Mouse (Mus musculus) spleen, adult 2 months (tissue): Measurements from ENCODE around the gene Rpgrip1. TPM values are rescaled to one million over a fixed set of nuclear protein-coding genes. Genes with fewer than 3 reads are reported as not detected.

Source experiments
- DNase-seq, 2 experiments: peaks; one replicate each; pipeline versions ENCODE4 v3.0.0 to v3.0.0-alpha.2; 2012 to 2021; ENCODE audit warnings: low spot score in 2 of 2, low read depth in 1 of 2
- H3K27ac ChIP-seq: fragments of 200-500 bp; 2 replicates; pipeline ENCODE4 v1.5.1; 2012; ENCODE audit warnings: low read length, inconsistent platforms; ENCODE audit not compliant: insufficient read depth
- H3K27me3 ChIP-seq: fragments of 200-500 bp; 2 replicates; pipeline ENCODE4 v1.6.1; 2012; ENCODE audit warnings: mild to moderate bottlenecking, moderate library complexity, low read length, inconsistent platforms; ENCODE audit not compliant: control insufficient read depth, insufficient read depth
- H3K36me3 ChIP-seq: fragments of 200-500 bp; 2 replicates; pipeline ENCODE4 v1.6.1; 2012; ENCODE audit warnings: mild to moderate bottlenecking, low read length, inconsistent platforms; ENCODE audit not compliant: control insufficient read depth, insufficient read depth
- H3K4me1 ChIP-seq: fragments of 200-500 bp; 2 replicates; pipeline ENCODE4 v1.6.1; 2011; ENCODE audit warnings: inconsistent platforms; ENCODE audit not compliant: control insufficient read depth, insufficient read depth, insufficient read length
- H3K4me3 ChIP-seq: fragments of 200-500 bp; 2 replicates; pipeline ENCODE4 v1.5.1; 2011; ENCODE audit warnings: mild to moderate bottlenecking, inconsistent platforms; ENCODE audit not compliant: insufficient read depth, insufficient read length; ENCODE audit errors: extremely low read depth
- CTCF ChIP-seq: fragments of 200-500 bp; IDR thresholded peaks from 2 replicates; pipeline ENCODE4 v1.5.1; 2011; ENCODE audit warnings: mild to moderate bottlenecking, inconsistent platforms; ENCODE audit not compliant: insufficient read depth, insufficient read length, insufficient replicate concordance; ENCODE audit errors: extremely low read depth
- POLR2A ChIP-seq: fragments of 200-500 bp; IDR thresholded peaks from 2 replicates; pipeline ENCODE4 v1.6.1; 2011; ENCODE audit warnings: low read depth, low read length, inconsistent platforms
- WGBS: fragments of 180-500 bp; shearing (Covaris S2); methylation state at CpG from one replicate; pipeline ENCODE4 v1.1.7; 2018; 5-methylcytosine and 5-hydroxymethylcytosine counted together
- polyA plus RNA-seq: library from polyadenylated mRNA; depleted of rRNA; stranded (reverse); fragments of >200 nt; gene quantifications from 2 replicates; pipeline ENCODE4 v1.2.3, GENCODE M21; 2012

Rpgrip1 gene
- polyA plus RNA-seq, 1 experiment, result 12.8 TPM

GRCm38 (mm10) chr14:52146540-52146939, 36.0 kb downstream of the Rpgrip1 start:
- WGBS, result 74% methylated on average over 4 of the region's 4 CpGs
- no peaks in the 10 kb centered on the region; the same call in 1 of the 2 replicates for H3K36me3 ChIP-seq
- peak in 1 of 2 experiments; percentile 26 for DNase-seq

DNA sequence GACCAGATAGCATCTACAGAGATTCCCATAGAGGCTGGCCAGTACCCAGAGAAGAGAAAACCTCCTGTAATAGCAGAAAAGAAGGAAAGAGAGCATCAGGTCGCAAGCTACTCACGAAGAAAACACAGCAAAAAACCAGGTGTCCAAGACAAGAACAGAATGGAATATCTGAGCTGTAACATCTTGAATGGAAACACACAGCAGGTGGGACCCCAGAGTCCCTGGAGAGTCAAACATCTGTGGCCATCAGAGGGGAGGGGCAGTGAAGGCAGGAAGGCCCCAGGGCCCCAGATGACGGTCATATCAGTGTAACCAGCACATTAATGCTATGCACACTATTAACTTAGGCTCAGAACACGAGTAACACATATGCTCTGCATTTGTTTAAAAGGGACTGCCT, 39.4 kb downstream of the Rpgrip1 start:
- no peaks in the 10 kb centered on the region; the same call in 1 of the 2 replicates for H3K36me3 ChIP-seq
- TF ChIP-seq CTCF (no peak), POLR2A (no peak)
- 24% methylated on average over 4 of the region's 4 CpGs for WGBS
- no peaks in the 10 kb centered on the region; the same call in 1 of the 2 replicates for H3K4me1 ChIP-seq
- no peak for DNase-seq
- H3K4me3 ChIP-seq, result no peak overlapping the region
- no peak overlapping the region for H3K27ac ChIP-seq
- no peaks in the 10 kb centered on the region for H3K27me3 ChIP-seq

More at GRCm38 (mm10) chr14:52146540-52146939, 36.0 kb downstream of the Rpgrip1 start:
- Histone ChIP-seq H3K27me3 (no peaks in the 10 kb centered on the region), H3K27ac (no peak overlapping the region), H3K4me3 (no peak overlapping the region), H3K4me1 (peaks cover 2% of the 10 kb centered on the region; the same call in 1 of the 2 replicates)
- TF ChIP-seq POLR2A, result no peak
- peak; percentile 23; the same call in 1 of the 2 replicates for TF ChIP-seq CTCF

GRCm38 (mm10) chr14:52152179-52152578, 41.7 kb downstream of the Rpgrip1 start:
- 90% methylated on average over 7 of the region's 7 CpGs for WGBS
- H3K36me3 ChIP-seq, result no peaks in the 10 kb centered on the region
- H3K4me1 ChIP-seq, result peaks cover 2% of the 10 kb centered on the region; the same call in 1 of the 2 replicates
- no peak for DNase-seq
- no peak overlapping the region for H3K27ac ChIP-seq
- H3K27me3 ChIP-seq, result no peaks in the 10 kb centered on the region
- TF ChIP-seq CTCF, result no peak
- TF ChIP-seq POLR2A, result no peak
- H3K4me3 ChIP-seq, result no peak overlapping the region

GRCm38 (mm10) chr14:52152613-52153012, 42.1 kb downstream of the Rpgrip1 start:
- H3K4me3 ChIP-seq, result no peak overlapping the region
- H3K36me3 ChIP-seq, result no peaks in the 10 kb centered on the region
- H3K27ac ChIP-seq, result no peak overlapping the region
- H3K27me3 ChIP-seq, result no peaks in the 10 kb centered on the region
- peaks cover 2% of the 10 kb centered on the region; the same call in 1 of the 2 replicates for H3K4me1 ChIP-seq
- 78% methylated on average over 3 of the region's 3 CpGs for WGBS
- DNase-seq, result no peak
- TF ChIP-seq CTCF (no peak), POLR2A (no peak)

DNA sequence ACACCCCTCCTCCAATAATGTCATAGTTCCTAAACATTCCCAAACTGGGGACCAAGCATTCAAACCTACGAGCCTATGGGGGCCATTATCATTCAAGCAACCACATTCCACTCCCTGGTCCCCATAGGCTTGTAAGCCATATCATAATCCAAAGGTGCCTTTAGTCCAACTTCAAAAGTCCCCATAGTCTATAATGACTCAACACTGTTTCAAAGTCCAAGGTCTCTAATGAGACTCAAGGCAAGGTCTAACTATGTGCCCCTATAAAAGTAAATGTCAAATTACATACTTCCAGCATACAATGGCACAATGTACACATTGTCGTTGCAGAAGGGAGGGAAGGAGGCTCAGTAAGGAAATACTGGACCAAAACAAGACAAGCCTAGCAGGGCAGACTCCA, 44.5 kb downstream of the Rpgrip1 start:
- Histone ChIP-seq H3K4me3 (no peak overlapping the region), H3K36me3 (peaks cover 7% of the 10 kb centered on the region), H3K4me1 (peaks cover 2% of the 10 kb centered on the region; the same call in 1 of the 2 replicates), H3K27ac (no peak overlapping the region), H3K27me3 (no peaks in the 10 kb centered on the region)
- 91% methylated on average over 2 of the region's 2 CpGs for WGBS
- no peak for TF ChIP-seq CTCF
- no peak for TF ChIP-seq POLR2A
- DNase-seq, result no peak

DNA sequence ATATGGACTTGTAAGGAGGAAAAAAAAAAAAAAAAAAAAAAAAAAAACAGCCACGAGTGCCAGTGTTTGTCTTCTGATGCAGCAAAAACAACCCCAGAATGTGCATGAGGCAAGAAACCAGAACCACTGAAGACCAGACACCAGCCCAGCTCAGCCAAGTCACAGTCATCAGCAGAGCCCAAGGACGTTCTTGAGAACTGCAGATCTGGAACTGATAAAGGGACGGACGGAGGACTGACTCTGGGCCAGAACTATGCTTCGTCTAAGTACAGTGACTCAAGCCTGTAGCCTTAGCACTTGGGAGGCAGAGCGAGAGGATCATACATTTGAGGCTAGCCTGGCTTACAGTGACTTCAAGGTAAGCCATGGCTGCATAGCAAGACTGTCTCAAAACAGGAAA, 50.4 kb downstream of the Rpgrip1 start:
- Histone ChIP-seq H3K27ac (no peak overlapping the region), H3K27me3 (no peaks in the 10 kb centered on the region), H3K4me1 (peaks cover 5% of the 10 kb centered on the region; the same call in 1 of the 2 replicates), H3K4me3 (no peak overlapping the region), H3K36me3 (peaks cover 40% of the 10 kb centered on the region)
- DNase-seq, result no peak
- TF ChIP-seq POLR2A (no peak), CTCF (no peak)
- 85% methylated on average over 6 of the region's 6 CpGs for WGBS

- Histone ChIP-seq H3K36me3 (peaks cover 30% of the 10 kb centered on the region), H3K27me3 (no peaks in the 10 kb centered on the region), H3K4me3 (no peak overlapping the region), H3K27ac (no peak overlapping the region), H3K4me1 (peaks cover 4% of the 10 kb centered on the region)
- peak; percentile 29 to 34 for DNase-seq
- WGBS, result 9% methylated on average over 2 of the region's 2 CpGs
- TF ChIP-seq CTCF (no peak), POLR2A (no peak)
Measured at GRCm38 (mm10) chr14:52166571-52166970, 56.1 kb downstream of the Rpgrip1 start.
